Mouse (Mus musculus) liver, embryonic 14.5 days (tissue): ENCODE results near the gene Ikzf2.

ENCODE experiments used
- CTCF ChIP-seq: IDR thresholded peaks from 2 replicates; pipeline ENCODE4 v1.5.1; 2016; ENCODE audit warnings: antibody characterized with exemption, low read depth, control low read depth
- EP300 ChIP-seq: IDR thresholded peaks from 2 replicates; pipeline ENCODE4 v1.6.1; 2016; ENCODE audit warnings: antibody characterized with exemption, low read depth

DNA sequence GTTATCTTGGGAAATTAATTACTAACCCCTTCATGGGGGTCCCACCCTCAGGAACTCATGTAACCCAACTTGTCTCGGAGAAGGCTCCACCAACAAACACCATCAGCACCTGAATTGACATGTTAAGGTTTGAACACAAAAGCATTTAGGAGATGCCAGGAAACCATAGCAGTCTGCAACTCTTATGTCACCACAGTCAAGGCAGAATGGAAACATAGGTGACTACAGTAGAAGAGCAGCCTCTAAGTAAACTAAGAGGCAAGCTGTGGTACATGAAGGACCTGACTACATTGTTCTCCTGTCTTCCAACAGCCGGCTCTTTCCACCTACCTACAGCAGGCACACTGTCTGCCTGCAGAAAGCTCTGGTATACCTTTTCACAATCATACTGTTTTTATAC is 33.6 kb downstream of the Ikzf2 start:
- no peak for TF ChIP-seq EP300
- TF ChIP-seq CTCF = no peak
